Mouse (Mus musculus): Measurements from ENCODE around the gene Rbp2. TPM values are rescaled to one million over a fixed set of nuclear protein-coding genes. Genes with fewer than 3 reads are reported as not detected.

Gene Rbp2
- polyA plus RNA-seq, 2 experiments, result 3.3 to 4.9 TPM

- H3K4me3 ChIP-seq (replicated peaks; ENCODE audit: low read length), result no peak overlapping the region
- no peaks in the 10 kb centered on the region for H3K4me1 ChIP-seq (ENCODE audit: control insufficient read depth, insufficient read depth, low read length)
- no peak overlapping the region for H3K27ac ChIP-seq (replicated peaks; ENCODE audit: low read depth, low read length)
- H3K9ac ChIP-seq (ENCODE audit: low read depth, low read length, severe bottlenecking), result no peak overlapping the region
- ATAC-seq (ENCODE audit: low FRiP score, low read depth), result no peak
- 39% methylated on average over 2 of the region's 2 CpGs for WGBS
- no peak overlapping the region for H3K4me2 ChIP-seq (replicated peaks; ENCODE audit: low read depth, low read length, severe bottlenecking)
- no peaks in the 10 kb centered on the region for H3K36me3 ChIP-seq (ENCODE audit: control insufficient read depth, insufficient read depth, low read length)
- no peak for DNase-seq (ENCODE audit: low spot score)
- no peaks in the 10 kb centered on the region for H3K9me3 ChIP-seq (ENCODE audit: control insufficient read depth, low read length)
- H3K27me3 ChIP-seq (ENCODE audit: control insufficient read depth, insufficient read depth, low read length), result no peaks in the 10 kb centered on the region
- TF ChIP-seq POLR2A (IDR thresholded peaks at IDR 0.05; ENCODE audit: borderline replicate concordance, extremely low read depth, insufficient read depth, insufficient read length), result no peak
Measured at GRCm38 (mm10) chr9:98530999-98531398, 45.1 kb downstream of the Rbp2 start.

GRCm38 (mm10) chr9:98534675-98535280 lies 48.9 kb downstream of the Rbp2 start:
- Histone ChIP-seq H3K36me3 (ENCODE audit: control insufficient read depth, insufficient read depth, low read length) (no peaks in the 10 kb centered on the region), H3K4me3 (replicated peaks; ENCODE audit: low read length) (no peak overlapping the region), H3K9ac (ENCODE audit: low read depth, low read length, severe bottlenecking) (no peak overlapping the region), H3K27me3 (ENCODE audit: control insufficient read depth, insufficient read depth, low read length) (no peaks in the 10 kb centered on the region), H3K4me2 (replicated peaks; ENCODE audit: low read depth, low read length, severe bottlenecking) (no peak overlapping the region), H3K27ac (replicated peaks; ENCODE audit: low read depth, low read length) (no peak overlapping the region), H3K9me3 (ENCODE audit: control insufficient read depth, low read length) (no peaks in the 10 kb centered on the region), H3K4me1 (ENCODE audit: control insufficient read depth, insufficient read depth, low read length) (no peaks in the 10 kb centered on the region)
- WGBS, result 67% methylated on average over 4 of the region's 4 CpGs
- ATAC-seq (ENCODE audit: low FRiP score, low read depth), result no peak
- no peak for DNase-seq (ENCODE audit: low spot score)
- no peak for TF ChIP-seq POLR2A (IDR thresholded peaks at IDR 0.05; ENCODE audit: borderline replicate concordance, extremely low read depth, insufficient read depth, insufficient read length)

- Histone ChIP-seq H3K9me3 (ENCODE audit: control insufficient read depth, low read length) (no peaks in the 10 kb centered on the region), H3K4me1 (ENCODE audit: control insufficient read depth, insufficient read depth, low read length) (no peaks in the 10 kb centered on the region), H3K36me3 (ENCODE audit: control insufficient read depth, insufficient read depth, low read length) (no peaks in the 10 kb centered on the region), H3K9ac (ENCODE audit: low read depth, low read length, severe bottlenecking) (no peak overlapping the region), H3K4me2 (replicated peaks; ENCODE audit: low read depth, low read length, severe bottlenecking) (no peak overlapping the region), H3K27me3 (ENCODE audit: control insufficient read depth, insufficient read depth, low read length) (no peaks in the 10 kb centered on the region), H3K27ac (replicated peaks; ENCODE audit: low read depth, low read length) (no peak overlapping the region), H3K4me3 (replicated peaks; ENCODE audit: low read length) (no peak overlapping the region)
- ATAC-seq (ENCODE audit: low FRiP score, low read depth), result no peak
- TF ChIP-seq POLR2A (IDR thresholded peaks at IDR 0.05; ENCODE audit: borderline replicate concordance, extremely low read depth, insufficient read depth, insufficient read length), result no peak
- no peak for DNase-seq (ENCODE audit: low spot score)
Measured at GRCm38 (mm10) chr9:98535763-98536162, 49.8 kb downstream of the Rbp2 start.

GRCm38 (mm10) chr9:98538017-98538712 lies 52.2 kb downstream of the Rbp2 start:
- ATAC-seq (ENCODE audit: low FRiP score, low read depth) (no peak), DNase-seq (ENCODE audit: low spot score) (peak; percentile 7)
- Histone ChIP-seq H3K36me3 (ENCODE audit: control insufficient read depth, insufficient read depth, low read length) (no peaks in the 10 kb centered on the region), H3K4me2 (replicated peaks; ENCODE audit: low read depth, low read length, severe bottlenecking) (peak overlapping the region; percentile 14; the same call in 1 of the 2 replicates), H3K9ac (ENCODE audit: low read depth, low read length, severe bottlenecking) (no peak overlapping the region), H3K4me3 (replicated peaks; ENCODE audit: low read length) (no peak overlapping the region), H3K9me3 (ENCODE audit: control insufficient read depth, low read length) (no peaks in the 10 kb centered on the region), H3K27me3 (ENCODE audit: control insufficient read depth, insufficient read depth, low read length) (no peaks in the 10 kb centered on the region), H3K4me1 (ENCODE audit: control insufficient read depth, insufficient read depth, low read length) (no peaks in the 10 kb centered on the region), H3K27ac (replicated peaks; ENCODE audit: low read depth, low read length) (no peak overlapping the region)
- no peak for TF ChIP-seq POLR2A (IDR thresholded peaks at IDR 0.05; ENCODE audit: borderline replicate concordance, extremely low read depth, insufficient read depth, insufficient read length)
- 32% methylated on average over 13 of the region's 13 CpGs for WGBS

- peak; percentile 53; the same call in 1 of the 2 replicates for ATAC-seq (ENCODE audit: low FRiP score, low read depth)
- no peak overlapping the region for H3K4me3 ChIP-seq (replicated peaks; ENCODE audit: low read length)
- H3K36me3 ChIP-seq (ENCODE audit: control insufficient read depth, insufficient read depth, low read length), result no peaks in the 10 kb centered on the region
- no peak overlapping the region for H3K9ac ChIP-seq (ENCODE audit: low read depth, low read length, severe bottlenecking)
- H3K27me3 ChIP-seq (ENCODE audit: control insufficient read depth, insufficient read depth, low read length), result no peaks in the 10 kb centered on the region
- no peak for TF ChIP-seq POLR2A (IDR thresholded peaks at IDR 0.05; ENCODE audit: borderline replicate concordance, extremely low read depth, insufficient read depth, insufficient read length)
- H3K27ac ChIP-seq (replicated peaks; ENCODE audit: low read depth, low read length), result no peak overlapping the region
- DNase-seq (ENCODE audit: low spot score), result peak; percentile 92
- no peaks in the 10 kb centered on the region for H3K9me3 ChIP-seq (ENCODE audit: control insufficient read depth, low read length)
- H3K4me2 ChIP-seq (replicated peaks; ENCODE audit: low read depth, low read length, severe bottlenecking), result peak overlapping the region; percentile 14; the same call in 1 of the 2 replicates
- 4% methylated on average over 13 of the region's 13 CpGs for WGBS
- H3K4me1 ChIP-seq (ENCODE audit: control insufficient read depth, insufficient read depth, low read length), result no peaks in the 10 kb centered on the region
Measured at GRCm38 (mm10) chr9:98538713-98539360, 52.9 kb downstream of the Rbp2 start.
